Mouse (Mus musculus): ENCODE measurements around the gene 1700008P02Rik.
"Not testable (repeated sequence)": the region's sequence is repeated elsewhere in the genome, so short reads cannot be mapped to it uniquely, and the experiment has no call there.

The 1700008P02Rik gene

DNA sequence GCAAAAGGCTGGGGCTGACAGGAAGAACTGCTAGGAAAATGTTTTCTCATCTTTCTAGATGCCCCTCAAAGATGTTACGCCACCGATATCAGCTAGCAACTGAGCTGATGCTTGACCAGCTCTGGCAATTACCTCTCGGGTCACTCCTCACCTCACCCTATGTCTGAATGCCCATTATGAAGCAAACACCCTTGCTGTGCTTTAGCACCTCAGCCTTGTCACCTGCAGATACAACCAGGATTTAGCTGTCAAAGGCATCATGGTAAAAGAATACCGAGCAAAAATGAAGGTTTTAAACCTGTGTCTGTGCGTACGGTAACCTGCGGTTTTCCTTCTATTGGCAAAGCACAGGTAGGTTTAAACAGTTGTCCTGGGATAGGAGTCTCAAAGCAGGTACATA lies at the start of gene 1700008P02Rik:
Gene 1700008P02Rik, minus strand, starts transcription at position 101 of the 400 bp plus-strand sequence.
- DNase-seq: no peak

- DNase-seq: no peak
Measured at GRCm38 (mm10) chr3:6649411-6649810, 29.2 kb upstream of the 1700008P02Rik start.

- not testable (repeated sequence) for DNase-seq
Measured at GRCm38 (mm10) chr3:6638151-6638550, 17.9 kb upstream of the 1700008P02Rik start.

- no peak for DNase-seq
Measured at GRCm38 (mm10) chr3:6634256-6634655, 14.0 kb upstream of the 1700008P02Rik start.

GRCm38 (mm10) chr3:6617881-6618280 lies 2.4 kb downstream of the 1700008P02Rik start:
- DNase-seq: no peak

Data from cerebellum, adult 18-20 months (tissue).